Mouse (Mus musculus) hindbrain, embryonic 16.5 days (tissue): ENCODE measurements around the gene Ifitm5. TPM values are rescaled to one million over a fixed set of nuclear protein-coding genes. Genes with fewer than 3 reads are reported as not detected.

Experiments used
- ATAC-seq: fragments of 200-750 bp; cut with Nextera tagmentation; 2 replicates; pipeline ENCODE4 v1.8.0; 2017; ENCODE audit warnings: moderate TSS enrichment, moderate library complexity
- H3K27ac ChIP-seq: fragments of 300-500 bp; sonication (generic); 2 replicates; pipeline ENCODE4 v1.5.1; 2014; ENCODE audit warnings: low read depth, mild to moderate bottlenecking, control low read depth, low read length, moderate library complexity
- H3K27me3 ChIP-seq: fragments of 300-500 bp; sonication (generic); replicated peaks from 2 replicates; pipeline ENCODE4 v1.6.1; 2014; ENCODE audit warnings: low read length; ENCODE audit not compliant: control insufficient read depth, insufficient read depth
- H3K36me3 ChIP-seq: fragments of 300-500 bp; sonication (generic); 2 replicates; pipeline ENCODE4 v1.6.1; 2014; ENCODE audit warnings: mild to moderate bottlenecking, low read length, moderate library complexity, mixed read lengths; ENCODE audit not compliant: control insufficient read depth, insufficient read depth
- H3K4me1 ChIP-seq: fragments of 300-500 bp; sonication (generic); 2 replicates; pipeline ENCODE4 v1.6.1; 2014; ENCODE audit warnings: low read depth, low read length; ENCODE audit not compliant: control insufficient read depth, insufficient read depth
- H3K4me2 ChIP-seq: fragments of 300-500 bp; sonication (generic); 2 replicates; pipeline ENCODE4 v1.6.1; 2014; ENCODE audit warnings: mild to moderate bottlenecking, low read length, control low read depth, moderate library complexity
- H3K4me3 ChIP-seq: fragments of 300-500 bp; sonication (generic); 2 replicates; pipeline ENCODE4 v1.5.1; 2014; ENCODE audit warnings: mild to moderate bottlenecking, low read length, control low read depth, moderate library complexity
- H3K9ac ChIP-seq: fragments of 300-500 bp; sonication (generic); 2 replicates; pipeline ENCODE4 v1.6.1; 2014; ENCODE audit warnings: low read depth, mild to moderate bottlenecking, control low read depth, low read length, moderate library complexity
- H3K9me3 ChIP-seq: fragments of 300-500 bp; sonication (generic); 2 replicates; pipeline ENCODE4 v1.6.1; 2014; ENCODE audit warnings: mild to moderate bottlenecking, low read length, moderate library complexity; ENCODE audit not compliant: control insufficient read depth
- WGBS: fragments of 180-500 bp; shearing (Covaris S2); extraction: QIAGEN DNeasy Blood & Tissue Kit; methylation state at CpG from one replicate; pipeline ENCODE4 v1.1.7; 2014; 5-methylcytosine and 5-hydroxymethylcytosine counted together
- polyA plus RNA-seq: library from polyadenylated mRNA; unstranded; fragments of >200 nt; fragmentation: Nextera tagmentation; extraction: Ambion mirVana; gene quantifications from 2 replicates; pipeline ENCODE4 v1.2.1, GENCODE M21; 2015

Ifitm5 gene
- polyA plus RNA-seq, 1 experiment from 2014 or later, result 0.49 TPM

DNA sequence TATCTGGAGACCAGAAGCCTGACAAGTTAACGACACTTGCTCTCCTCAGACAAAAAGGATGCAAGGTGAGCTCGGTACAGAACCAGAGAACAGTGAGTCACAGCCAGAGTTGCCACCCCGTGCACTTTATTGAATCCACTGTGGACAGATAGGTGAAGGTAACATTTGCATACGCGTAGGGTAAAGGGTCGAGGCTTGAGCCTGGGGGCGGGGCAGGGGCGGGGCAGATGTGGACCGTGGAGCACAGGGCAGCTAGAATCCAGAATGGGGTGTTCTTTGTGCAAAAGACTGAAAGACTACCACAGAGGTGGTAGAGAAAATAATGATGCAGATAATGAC is 4.6 kb upstream of the Ifitm5 start:
- H3K9ac ChIP-seq, result no peak overlapping the region; the same call in 1 of the 2 replicates
- H3K36me3 ChIP-seq, result no peaks in the 10 kb centered on the region
- H3K4me2 ChIP-seq, result peak overlapping the region; percentile 64
- ATAC-seq, result no peak
- H3K27ac ChIP-seq, result no peak overlapping the region
- no peaks in the 10 kb centered on the region for H3K27me3 ChIP-seq
- WGBS, result 13% methylated on average over 9 of the region's 9 CpGs
- peak overlapping the region; percentile 38 for H3K4me3 ChIP-seq
- no peaks in the 10 kb centered on the region; the same call in 1 of the 2 replicates for H3K4me1 ChIP-seq
- H3K9me3 ChIP-seq, result no peaks in the 10 kb centered on the region

- 73% methylated on average over 15 of the region's 15 CpGs for WGBS
- H3K9ac ChIP-seq, result no peak overlapping the region
- ATAC-seq, result no peak
Observed at GRCm38 (mm10) chr7:140953800-140954732, 4.0 kb upstream of the Ifitm5 start.

DNA sequence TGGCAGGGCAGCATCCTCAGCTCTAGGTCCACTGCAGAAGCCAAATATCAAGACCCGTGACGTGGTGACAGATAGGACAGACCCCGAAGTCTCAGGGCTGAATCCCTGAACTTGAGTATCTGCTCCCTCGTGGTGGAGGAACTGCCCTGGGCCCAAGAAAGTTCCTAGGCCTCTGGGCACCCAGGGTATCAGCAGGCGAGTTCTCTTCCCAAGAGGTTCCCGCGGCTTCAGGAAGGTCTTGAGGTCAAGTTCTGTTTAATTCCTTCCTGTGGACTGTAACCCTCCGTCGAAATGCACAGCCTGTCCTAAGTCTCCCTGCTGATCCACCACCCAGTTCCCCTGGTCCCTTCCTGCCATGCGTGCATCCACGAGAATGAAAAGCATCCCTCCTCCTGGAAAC is 3.0 kb upstream of the Ifitm5 start:
- H3K4me1 ChIP-seq, result no peaks in the 10 kb centered on the region; the same call in 1 of the 2 replicates
- H3K27me3 ChIP-seq, result no peaks in the 10 kb centered on the region
- no peaks in the 10 kb centered on the region for H3K36me3 ChIP-seq
- no peak for ATAC-seq
- no peak overlapping the region for H3K27ac ChIP-seq
- WGBS, result 84% methylated on average over 11 of the region's 11 CpGs
- H3K4me3 ChIP-seq, result no peak overlapping the region
- H3K4me2 ChIP-seq, result no peak overlapping the region
- no peak overlapping the region for H3K9ac ChIP-seq
- no peaks in the 10 kb centered on the region for H3K9me3 ChIP-seq

More at GRCm38 (mm10) chr7:140953800-140954732, 4.0 kb upstream of the Ifitm5 start:
- H3K27ac ChIP-seq, result no peak overlapping the region
- H3K9me3 ChIP-seq, result no peaks in the 10 kb centered on the region
- no peaks in the 10 kb centered on the region; the same call in 1 of the 2 replicates for H3K4me1 ChIP-seq
- no peaks in the 10 kb centered on the region for H3K27me3 ChIP-seq
- peak overlapping the region; percentile 38 for H3K4me3 ChIP-seq
- no peaks in the 10 kb centered on the region for H3K36me3 ChIP-seq
- peak overlapping the region; percentile 64 for H3K4me2 ChIP-seq

DNA sequence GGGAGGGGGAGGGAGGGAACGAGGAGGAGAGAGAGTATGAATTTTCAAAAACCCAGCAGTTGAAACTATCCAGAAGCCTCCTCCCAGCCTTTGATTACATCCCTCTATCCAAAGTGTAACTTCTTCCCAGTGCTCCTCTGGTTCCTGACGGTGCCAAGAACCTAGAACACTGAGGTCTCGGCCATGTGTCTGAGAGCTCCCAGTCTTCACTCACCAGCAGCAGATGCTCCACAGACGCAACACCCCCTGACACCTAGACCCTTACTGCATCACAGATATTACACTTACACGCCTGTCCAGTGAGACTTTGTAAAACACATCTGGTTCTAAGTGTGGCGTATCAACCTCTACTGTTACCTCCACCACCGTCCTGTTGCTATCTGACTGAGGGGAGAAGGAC is 2.4 kb upstream of the Ifitm5 start:
- Histone ChIP-seq H3K9me3 (no peaks in the 10 kb centered on the region), H3K9ac (no peak overlapping the region), H3K36me3 (no peaks in the 10 kb centered on the region), H3K27me3 (no peaks in the 10 kb centered on the region), H3K27ac (no peak overlapping the region), H3K4me1 (no peaks in the 10 kb centered on the region; the same call in 1 of the 2 replicates), H3K4me2 (no peak overlapping the region), H3K4me3 (no peak overlapping the region)
- ATAC-seq, result no peak
- 88% methylated on average over 7 of the region's 7 CpGs for WGBS

GRCm38 (mm10) chr7:140951765-140952164 is 1.7 kb upstream of the Ifitm5 start:
- no peak overlapping the region for H3K9ac ChIP-seq
- H3K4me3 ChIP-seq, result no peak overlapping the region
- H3K27ac ChIP-seq, result no peak overlapping the region
- no peaks in the 10 kb centered on the region for H3K27me3 ChIP-seq
- no peaks in the 10 kb centered on the region; the same call in 1 of the 2 replicates for H3K4me1 ChIP-seq
- no peaks in the 10 kb centered on the region for H3K36me3 ChIP-seq
- ATAC-seq, result no peak
- 77% methylated on average over 6 of the region's 6 CpGs for WGBS
- H3K4me2 ChIP-seq, result no peak overlapping the region
- no peaks in the 10 kb centered on the region for H3K9me3 ChIP-seq

GRCm38 (mm10) chr7:140951051-140951450 is 960 bp upstream of the Ifitm5 start:
- Histone ChIP-seq H3K27me3 (no peaks in the 10 kb centered on the region), H3K9me3 (no peaks in the 10 kb centered on the region), H3K36me3 (no peaks in the 10 kb centered on the region), H3K4me2 (no peak overlapping the region), H3K27ac (no peak overlapping the region), H3K4me3 (no peak overlapping the region), H3K9ac (no peak overlapping the region), H3K4me1 (no peaks in the 10 kb centered on the region; the same call in 1 of the 2 replicates)
- 55% methylated on average over 8 of the region's 8 CpGs for WGBS
- ATAC-seq, result no peak

DNA sequence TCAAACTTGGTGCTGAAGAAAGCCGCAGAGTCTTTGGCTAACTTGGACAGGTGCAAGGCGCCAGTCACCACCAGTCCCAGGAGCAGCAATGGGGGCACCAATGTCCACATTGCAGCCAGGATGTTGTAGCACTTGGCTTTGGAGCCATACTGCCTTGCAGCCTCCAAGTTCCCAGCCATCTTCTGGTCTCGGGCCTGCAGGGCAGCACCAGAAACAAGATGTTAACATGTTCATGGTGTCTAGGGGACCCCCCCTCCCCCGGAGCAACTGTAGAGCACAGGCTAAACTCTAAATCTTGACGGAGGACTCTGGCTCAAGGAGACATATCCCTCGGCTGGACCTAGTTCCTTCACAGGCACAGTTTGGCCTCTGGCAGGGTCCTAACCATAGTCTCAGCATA is 836 bp downstream of the Ifitm5 start:
- H3K4me3 ChIP-seq, result no peak overlapping the region
- no peak overlapping the region for H3K27ac ChIP-seq
- H3K9ac ChIP-seq, result no peak overlapping the region
- no peaks in the 10 kb centered on the region for H3K27me3 ChIP-seq
- no peaks in the 10 kb centered on the region for H3K4me1 ChIP-seq
- ATAC-seq, result no peak
- no peaks in the 10 kb centered on the region for H3K36me3 ChIP-seq
- H3K9me3 ChIP-seq, result no peaks in the 10 kb centered on the region
- 91% methylated on average over 6 of the region's 6 CpGs for WGBS
- no peak overlapping the region for H3K4me2 ChIP-seq

DNA sequence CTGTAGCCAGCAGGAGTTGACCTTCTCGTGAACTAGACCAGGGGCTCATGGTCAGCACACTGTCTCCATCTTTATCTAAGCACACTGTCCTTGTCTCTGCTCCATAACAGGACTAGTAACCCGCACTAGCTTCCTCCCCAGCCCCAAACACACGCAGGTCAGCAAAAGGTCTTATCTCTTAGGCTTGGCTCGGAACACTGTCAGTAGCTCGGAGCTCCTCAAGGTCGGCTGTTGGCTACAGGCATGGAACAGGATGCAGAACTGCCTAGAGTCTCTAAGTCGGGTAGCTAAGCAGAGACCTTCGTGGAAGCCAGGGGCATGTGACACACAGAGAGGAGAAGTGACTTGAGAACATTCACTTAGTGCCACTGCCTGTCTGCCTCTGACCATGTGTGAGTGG is 1.9 kb downstream of the Ifitm5 start:
- no peak overlapping the region for H3K9ac ChIP-seq
- no peaks in the 10 kb centered on the region for H3K36me3 ChIP-seq
- H3K27me3 ChIP-seq, result no peaks in the 10 kb centered on the region
- ATAC-seq, result no peak
- no peak overlapping the region for H3K4me2 ChIP-seq
- no peak overlapping the region for H3K27ac ChIP-seq
- H3K4me1 ChIP-seq, result no peaks in the 10 kb centered on the region
- 85% methylated on average over 8 of the region's 8 CpGs for WGBS
- no peaks in the 10 kb centered on the region for H3K9me3 ChIP-seq
- H3K4me3 ChIP-seq, result no peak overlapping the region

GRCm38 (mm10) chr7:140946980-140947379 is 3.1 kb downstream of the Ifitm5 start:
- Histone ChIP-seq H3K36me3 (no peaks in the 10 kb centered on the region), H3K4me2 (no peak overlapping the region), H3K9ac (no peak overlapping the region; the same call in 1 of the 2 replicates), H3K4me1 (no peaks in the 10 kb centered on the region), H3K4me3 (no peak overlapping the region), H3K9me3 (no peaks in the 10 kb centered on the region), H3K27me3 (no peaks in the 10 kb centered on the region), H3K27ac (no peak overlapping the region)
- ATAC-seq, result no peak
- WGBS, result 80% methylated on average over 7 of the region's 7 CpGs
